Mouse (Mus musculus) erythroblast, embryonic 14.5 days (primary cell): ENCODE results near the gene Gpr34.

Source experiments
- GATA1 ChIP-seq: IDR thresholded peaks from 2 replicates; pipeline ENCODE4 v1.6.1; 2012; ENCODE audit warnings: low read length, inconsistent platforms, mixed read lengths
- TAL1 ChIP-seq: IDR thresholded peaks from 3 replicates; pipeline ENCODE4 v1.6.1; 2012; ENCODE audit warnings: low read length, inconsistent platforms, mixed read lengths

GRCm38 (mm10) chrX:13612115-13612514, 19.8 kb upstream of the Gpr34 start:
- TF ChIP-seq GATA1: no peak
- no peak for TF ChIP-seq TAL1
